Mouse (Mus musculus) layer of hippocampus, adult 18-20 months (tissue): ENCODE results near the gene Plekhh2. TPM values are rescaled to one million over a fixed set of nuclear protein-coding genes. Genes with fewer than 3 reads are reported as not detected.
A peak's percentile ranks its signal among the peaks of the same experiment; 100 is the strongest.

Source experiments
- DNase-seq, 2 experiments: peaks; one replicate each; pipeline ENCODE4 v3.0.0; 2022; ENCODE audit warnings: low spot score in 2 of 2
- total RNA-seq, 2 experiments: library from RNA; stranded (reverse); gene quantifications; 2 replicates each; pipeline ENCODE4 v1.2.3; 2021

Gene Plekhh2
- total RNA-seq, 2 experiments from 2014 or later = 5.0 to 5.9 TPM

- DNase-seq = no peak
Observed at GRCm38 (mm10) chr17:84637971-84638370, 126.3 kb downstream of the Plekhh2 start.

- DNase-seq = no peak
Observed at GRCm38 (mm10) chr17:84639796-84640378, 128.2 kb downstream of the Plekhh2 start.

DNA sequence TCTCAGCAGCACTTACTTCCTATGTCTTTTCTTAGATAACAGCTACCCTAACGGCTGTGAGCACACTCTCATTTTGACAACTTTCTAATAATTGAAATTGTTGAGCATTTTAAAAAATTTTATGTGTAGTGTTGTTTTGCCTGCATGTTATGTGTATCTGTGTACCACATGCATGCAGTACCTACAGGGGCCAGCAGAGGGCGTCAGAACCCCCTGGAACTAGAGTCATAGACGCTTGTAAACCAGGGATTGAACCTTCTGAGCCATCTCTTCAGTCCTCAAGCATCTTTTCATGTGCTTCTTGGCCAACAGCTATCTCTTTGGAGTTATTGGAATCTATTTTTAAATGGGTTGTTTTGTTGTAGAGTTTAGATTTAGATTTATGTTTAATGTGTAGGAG, 130.2 kb downstream of the Plekhh2 start:
- peak in 1 of 2 experiments; percentile 54 for DNase-seq

- no peak for DNase-seq
Observed at GRCm38 (mm10) chr17:84642324-84642723, 130.6 kb downstream of the Plekhh2 start.

- no peak for DNase-seq
Observed at GRCm38 (mm10) chr17:84644292-84645050, 132.8 kb downstream of the Plekhh2 start.

DNA sequence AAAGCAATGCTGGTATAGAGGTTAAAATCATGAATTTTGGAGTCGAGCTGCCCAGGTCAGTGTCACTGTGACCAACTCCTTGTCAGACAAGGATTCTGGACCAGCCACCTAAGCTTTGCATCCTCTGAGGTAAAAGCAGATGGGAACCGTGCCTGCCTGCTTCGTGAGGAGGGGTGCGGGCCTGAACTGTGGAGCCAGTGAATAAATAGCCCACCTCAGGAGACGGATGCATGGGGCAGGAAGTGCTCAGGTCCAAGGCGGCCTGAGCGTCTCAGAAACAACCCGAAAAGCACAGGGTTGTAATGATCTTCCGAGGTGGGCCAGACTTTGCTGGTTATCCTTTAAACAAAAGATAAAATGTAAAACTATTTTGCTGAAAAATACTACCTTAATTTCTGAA, 133.4 kb downstream of the Plekhh2 start:
- DNase-seq = no peak

- no peak for DNase-seq
Observed at GRCm38 (mm10) chr17:84645894-84646293, 134.2 kb downstream of the Plekhh2 start.

- DNase-seq = no peak
Observed at GRCm38 (mm10) chr17:84646477-84646876, 134.8 kb downstream of the Plekhh2 start.

DNA sequence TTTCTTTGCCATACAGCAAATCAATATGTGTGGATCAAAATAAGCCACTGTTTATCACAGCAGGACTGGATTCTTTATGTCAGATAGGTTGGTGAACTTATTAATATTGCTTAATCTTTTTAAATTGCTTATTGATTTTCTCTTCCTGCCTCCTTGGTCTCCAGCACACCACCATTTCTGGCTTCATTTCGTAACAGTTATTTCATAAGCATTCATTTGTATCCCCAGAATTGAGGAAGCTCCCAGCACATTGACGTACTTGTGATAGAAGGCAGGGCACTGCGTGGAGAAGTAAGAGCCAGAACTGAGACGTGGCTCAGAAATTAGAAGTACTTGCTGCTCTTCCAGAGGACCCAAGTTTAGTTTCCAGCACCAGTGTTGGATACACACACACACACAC, 135.9 kb downstream of the Plekhh2 start:
- no peak for DNase-seq

- no peak for DNase-seq
Observed at GRCm38 (mm10) chr17:84650302-84651017, 138.8 kb downstream of the Plekhh2 start.

DNA sequence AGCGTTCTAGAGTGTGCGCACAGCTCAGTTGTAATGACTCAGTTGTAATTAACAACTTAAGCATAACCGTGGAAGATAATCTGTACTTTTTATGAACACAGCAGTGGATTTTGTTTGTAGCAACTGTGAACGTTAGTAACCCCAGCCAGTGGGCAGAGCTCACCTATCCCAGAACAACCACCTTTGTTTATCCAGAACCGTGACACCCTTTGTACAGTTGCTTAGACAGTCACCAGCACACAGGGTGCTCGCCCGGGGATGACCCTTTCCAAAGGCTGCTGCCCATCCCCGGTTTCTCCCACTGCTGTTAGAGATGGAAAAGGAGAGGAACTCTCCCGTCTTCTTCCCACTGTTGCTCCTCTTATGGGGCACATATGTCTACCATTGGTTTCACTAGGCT, 141.8 kb downstream of the Plekhh2 start:
- DNase-seq = no peak

- no peak for DNase-seq
Observed at GRCm38 (mm10) chr17:84656205-84656604, 144.5 kb downstream of the Plekhh2 start.

GRCm38 (mm10) chr17:84656653-84657421, 145.1 kb downstream of the Plekhh2 start:
- DNase-seq = peak in 1 of 2 experiments; percentile 25

DNA sequence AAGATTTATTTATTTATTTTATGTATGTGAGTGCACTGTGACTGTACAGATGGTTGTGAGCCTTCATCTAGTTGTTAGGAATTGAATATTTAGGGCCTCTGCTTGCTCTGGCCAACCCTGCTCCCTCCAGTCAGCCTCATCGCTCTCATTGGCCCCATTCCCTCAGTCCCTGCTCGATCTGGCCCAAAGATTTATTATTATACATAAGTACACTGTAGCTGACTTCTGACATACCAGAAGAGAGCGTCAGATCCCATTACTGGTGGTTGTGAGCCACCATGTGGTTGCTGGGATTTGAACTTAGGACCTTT, 145.7 kb downstream of the Plekhh2 start:
- no peak for DNase-seq

DNA sequence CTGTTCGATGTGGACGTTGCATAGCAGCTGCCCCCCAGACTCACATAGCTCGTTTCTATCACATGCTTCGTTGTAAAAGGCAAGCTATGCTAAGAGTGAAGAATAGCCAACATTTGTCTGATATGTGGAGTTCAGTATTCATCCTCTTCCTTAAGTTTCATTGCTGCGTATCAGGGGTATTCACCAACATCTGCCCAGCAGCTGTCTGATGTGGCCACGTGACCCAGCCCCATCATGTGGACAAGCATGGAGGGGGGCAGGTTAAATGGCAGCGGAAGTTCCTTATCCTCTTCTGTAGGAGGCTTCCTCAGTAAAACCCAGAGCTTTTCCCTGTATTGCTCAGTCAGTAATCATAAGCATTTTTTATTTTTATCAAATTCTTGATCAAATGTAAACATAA, 146.1 kb downstream of the Plekhh2 start:
- DNase-seq = no peak

DNA sequence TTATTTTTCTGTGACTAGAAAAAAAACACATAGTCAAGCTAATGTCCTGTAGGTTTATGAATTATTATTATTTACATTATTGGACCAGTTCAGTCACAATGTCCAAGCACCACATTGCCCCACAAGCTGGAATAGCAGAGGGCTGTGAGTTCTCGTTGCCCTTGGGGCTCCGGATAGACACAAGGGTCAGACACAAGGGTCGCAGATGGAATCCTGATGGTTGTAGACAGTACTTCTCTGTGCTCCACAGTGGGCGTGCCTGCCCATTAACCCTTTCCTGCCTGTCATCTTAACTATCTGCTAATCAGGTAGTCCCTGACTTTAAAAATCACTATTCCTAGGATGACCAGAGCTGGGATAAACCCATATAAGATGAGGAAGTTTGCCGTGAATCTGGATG, 146.5 kb downstream of the Plekhh2 start:
- no peak for DNase-seq

- DNase-seq = no peak
Observed at GRCm38 (mm10) chr17:84658951-84659350, 147.3 kb downstream of the Plekhh2 start.

GRCm38 (mm10) chr17:84665053-84665452, 153.4 kb downstream of the Plekhh2 start:
- no peak for DNase-seq

GRCm38 (mm10) chr17:84665691-84666090, 154.0 kb downstream of the Plekhh2 start:
- DNase-seq = no peak

DNA sequence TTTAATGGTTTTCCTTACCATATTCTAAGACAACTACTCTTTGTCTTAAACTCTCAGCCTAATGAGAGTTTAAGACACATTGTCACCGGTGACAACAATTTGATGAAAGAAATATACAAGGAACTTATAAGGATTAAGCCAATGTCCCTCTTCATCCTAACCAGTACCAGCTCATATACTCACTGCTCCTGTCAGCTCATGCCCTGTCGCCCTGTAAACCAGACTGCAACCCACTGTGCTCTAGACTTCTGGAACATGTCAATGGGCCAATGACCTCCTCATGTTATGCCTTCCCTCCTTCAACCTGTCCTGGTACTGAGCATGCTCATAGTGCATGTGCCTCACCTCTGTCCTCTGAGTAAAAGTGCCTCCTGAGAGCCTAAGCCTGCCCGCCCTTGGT, 156.2 kb downstream of the Plekhh2 start:
- DNase-seq = no peak
